Mouse (Mus musculus) kidney, postnatal 0 days (tissue): ENCODE data around the gene Spg21. TPM values are rescaled to one million over a fixed set of nuclear protein-coding genes. Genes with fewer than 3 reads are reported as not detected.

ENCODE experiments used
- ATAC-seq: fragments of 200-750 bp; cut with Nextera tagmentation; replicated peaks from 2 replicates; pipeline ENCODE4 v1.8.0; 2017; ENCODE audit warnings: low read depth, moderate number of reproducible peaks, moderate TSS enrichment, moderate library complexity; ENCODE audit not compliant: low FRiP score
- DNase-seq: peaks from one replicate; pipeline ENCODE4 v3.0.0-alpha.2; 2016; ENCODE audit warnings: low spot score
- H3K27ac ChIP-seq: fragments of 300-500 bp; sonication (generic); 2 replicates; pipeline ENCODE4 v1.5.1; 2014; ENCODE audit warnings: mild to moderate bottlenecking
- H3K27me3 ChIP-seq: fragments of 300-500 bp; sonication (generic); 2 replicates; pipeline ENCODE4 v1.6.1; 2014; ENCODE audit warnings: low read length, mixed read lengths; ENCODE audit not compliant: insufficient read depth
- H3K36me3 ChIP-seq: fragments of 300-500 bp; sonication (generic); 2 replicates; pipeline ENCODE4 v1.6.1; 2014; ENCODE audit warnings: low read length, mixed read lengths; ENCODE audit not compliant: insufficient read depth
- H3K4me1 ChIP-seq: fragments of 300-500 bp; sonication (generic); replicated peaks from 2 replicates; pipeline ENCODE4 v1.6.1; 2014; ENCODE audit warnings: antibody characterized with exemption, low read length, mixed read lengths; ENCODE audit not compliant: insufficient read depth
- H3K4me2 ChIP-seq: fragments of 300-500 bp; sonication (generic); 2 replicates; pipeline ENCODE4 v1.6.1; 2014; ENCODE audit warnings: mild to moderate bottlenecking, low read length, moderate library complexity, mixed read lengths
- H3K4me3 ChIP-seq: fragments of 300-500 bp; sonication (generic); replicated peaks from 2 replicates; pipeline ENCODE4 v1.5.1; 2014; ENCODE audit warnings: low read depth, low read length
- H3K9ac ChIP-seq: fragments of 300-500 bp; sonication (generic); 2 replicates; pipeline ENCODE4 v1.6.1; 2014; ENCODE audit warnings: low read depth, low read length
- H3K9me3 ChIP-seq: fragments of 300-500 bp; sonication (generic); replicated peaks from 2 replicates; pipeline ENCODE4 v1.6.1; 2016; ENCODE audit warnings: low read length, inconsistent platforms, mixed read lengths
- CTCF ChIP-seq: IDR thresholded peaks from 2 replicates; pipeline ENCODE4 v1.5.1; 2016; ENCODE audit warnings: antibody characterized with exemption, low read depth, mild to moderate bottlenecking, moderate library complexity
- WGBS: fragments of 180-500 bp; shearing (Covaris S2); extraction: QIAGEN DNeasy Blood & Tissue Kit; methylation state at CpG from one replicate; pipeline ENCODE4 v1.1.7; 2014; 5-methylcytosine and 5-hydroxymethylcytosine counted together
- polyA plus RNA-seq: library from polyadenylated mRNA; unstranded; fragments of >200 nt; fragmentation: Nextera tagmentation; extraction: Ambion mirVana; gene quantifications from 2 replicates; pipeline ENCODE4 v1.2.1, GENCODE M21; 2015

Gene Spg21
- polyA plus RNA-seq, 1 experiment from 2014 or later, result 122 TPM

DNA sequence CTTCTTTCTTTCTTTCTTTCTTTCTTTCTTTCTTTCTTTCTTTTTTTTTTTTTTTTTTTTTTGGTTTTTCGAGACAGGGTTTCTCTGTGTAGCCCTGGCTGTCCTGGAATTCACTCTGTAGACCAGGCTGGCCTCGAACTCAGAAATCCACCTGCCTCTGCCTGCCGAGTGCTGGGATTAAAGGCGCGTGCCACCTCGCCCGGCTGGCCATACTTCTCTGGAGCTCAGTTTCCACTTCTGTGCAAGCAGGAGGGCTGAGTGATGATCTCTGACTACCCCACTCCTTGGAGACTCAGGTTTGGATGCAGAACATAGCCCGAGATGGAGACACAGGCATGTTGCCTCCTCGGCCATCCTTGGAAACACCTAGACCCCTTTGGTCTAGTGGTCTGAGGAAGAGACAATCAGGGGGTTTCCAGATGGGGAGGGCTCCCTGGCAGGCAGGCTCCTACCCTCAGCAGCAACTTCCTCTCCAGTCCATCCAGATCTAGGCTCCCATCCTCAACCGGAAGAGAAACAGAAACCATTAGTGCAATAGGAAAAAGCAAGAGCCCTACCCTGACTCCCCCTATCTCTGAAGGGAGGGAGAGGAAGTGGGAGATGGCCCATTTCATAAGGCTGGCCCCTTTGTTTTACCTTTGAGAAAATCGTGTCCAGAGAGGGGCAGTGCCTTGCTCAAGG is 75.2 kb downstream of the Spg21 start:
- WGBS, result 82% methylated on average over 10 of the region's 11 CpGs
- ATAC-seq (no peak), DNase-seq (no peak)
- H3K4me1 ChIP-seq, result no peaks in the 10 kb centered on the region
- no peaks in the 10 kb centered on the region for H3K9me3 ChIP-seq
- no peak for TF ChIP-seq CTCF
- H3K4me2 ChIP-seq, result no peak overlapping the region
- H3K27ac ChIP-seq, result no peak overlapping the region
- H3K4me3 ChIP-seq, result no peak overlapping the region
- no peaks in the 10 kb centered on the region for H3K36me3 ChIP-seq
- no peaks in the 10 kb centered on the region for H3K27me3 ChIP-seq
- H3K9ac ChIP-seq, result no peak overlapping the region

DNA sequence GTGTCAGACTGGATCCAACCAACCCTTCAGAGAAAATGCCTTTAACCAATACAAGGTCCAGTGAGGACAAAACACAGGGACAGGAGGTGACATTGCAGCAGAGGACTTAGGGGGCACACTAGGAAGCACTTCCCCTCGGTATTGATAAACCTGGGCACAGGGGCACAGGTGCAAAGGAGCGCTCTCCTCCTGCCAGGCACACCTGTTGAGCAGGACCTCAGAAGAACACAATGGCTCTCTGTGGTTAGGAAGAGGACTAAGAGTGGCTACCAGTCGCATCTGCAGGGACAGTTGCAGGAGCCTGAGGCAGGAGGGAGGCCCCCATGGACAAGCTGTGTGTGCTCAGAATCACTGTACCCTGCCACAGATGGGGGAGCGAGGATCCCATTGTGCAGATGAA is 75.7 kb downstream of the Spg21 start:
- Histone ChIP-seq H3K9ac (no peak overlapping the region), H3K27me3 (no peaks in the 10 kb centered on the region), H3K4me1 (no peaks in the 10 kb centered on the region), H3K4me3 (no peak overlapping the region), H3K27ac (no peak overlapping the region), H3K36me3 (no peaks in the 10 kb centered on the region), H3K9me3 (no peaks in the 10 kb centered on the region), H3K4me2 (no peak overlapping the region)
- ATAC-seq, result no peak
- TF ChIP-seq CTCF, result no peak
- no peak for DNase-seq
- 77% methylated on average over 4 of the region's 4 CpGs for WGBS

Other genes starting within 250 kb of the Spg21 start
- gene Cilp, start 195.8 kb upstream of the Spg21 start, polyA plus RNA-seq, result 0.33 and 0.51 TPM in 2 replicates
- gene Clpx, start 166.7 kb upstream of the Spg21 start, polyA plus RNA-seq, result 59.5 and 62.3 TPM in 2 replicates
- 9.1 and 10.3 TPM in 2 replicates for gene Pdcd7, start 114.8 kb upstream of the Spg21 start, polyA plus RNA-seq
- 0.08 and 0.10 TPM in 2 replicates for gene Ubap1l, start 99.9 kb upstream of the Spg21 start, polyA plus RNA-seq
- gene Kbtbd13, start 69.3 kb upstream of the Spg21 start, polyA plus RNA-seq, result 1.2 and 1.5 TPM in 2 replicates
- 10.4 and 10.7 TPM in 2 replicates for gene Rasl12, start 62.4 kb upstream of the Spg21 start, polyA plus RNA-seq
- 33.4 and 36.0 TPM in 2 replicates for gene Slc51b, start 38.0 kb upstream of the Spg21 start, polyA plus RNA-seq
- gene Mtfmt, start 25.2 kb upstream of the Spg21 start, polyA plus RNA-seq, result 19.2 and 20.6 TPM in 2 replicates
- gene Ankdd1a, start 59.2 kb downstream of the Spg21 start, polyA plus RNA-seq, result 0.14 TPM in 1 of 2 replicates, not detected in the other
- gene Plekho2, start 119.1 kb downstream of the Spg21 start, polyA plus RNA-seq, result 13.4 and 14.6 TPM in 2 replicates
- gene Pif1, start 126.2 kb downstream of the Spg21 start, polyA plus RNA-seq, result 3.5 and 4.8 TPM in 2 replicates
- 38.6 and 39.2 TPM in 2 replicates for gene Rbpms2, start 168.7 kb downstream of the Spg21 start, polyA plus RNA-seq
- gene Oaz2, start 207.1 kb downstream of the Spg21 start, polyA plus RNA-seq, result 299 and 305 TPM in 2 replicates